Mouse (Mus musculus) stomach, embryonic 14.5 days (tissue): ENCODE data around the gene Kif14. TPM values are rescaled to one million over a fixed set of nuclear protein-coding genes. Genes with fewer than 3 reads are reported as not detected.

Source experiments
- ATAC-seq: fragments of 200-750 bp; cut with Nextera tagmentation; 2 replicates; pipeline ENCODE4 v1.8.0; 2017; ENCODE audit warnings: low read depth, moderate TSS enrichment; ENCODE audit not compliant: insufficient number of reproducible peaks, insufficient read depth, low FRiP score
- H3K27ac ChIP-seq: fragments of 300-500 bp; sonication (generic); 2 replicates; pipeline ENCODE4 v1.5.1; 2014; ENCODE audit warnings: mild to moderate bottlenecking, low read length, moderate library complexity, mixed read lengths
- H3K27me3 ChIP-seq: fragments of 300-500 bp; sonication (generic); 2 replicates; pipeline ENCODE4 v1.6.1; 2014; ENCODE audit warnings: low read length, control low read depth, mixed read lengths; ENCODE audit not compliant: control insufficient read depth, insufficient read depth
- H3K36me3 ChIP-seq: fragments of 300-500 bp; sonication (generic); 2 replicates; pipeline ENCODE4 v1.6.1; 2014; ENCODE audit warnings: mild to moderate bottlenecking, control low read depth, low read length, moderate library complexity, mixed read lengths; ENCODE audit not compliant: control insufficient read depth, insufficient read depth
- H3K4me1 ChIP-seq: fragments of 300-500 bp; sonication (generic); 2 replicates; pipeline ENCODE4 v1.6.1; 2014; ENCODE audit warnings: low read length, control low read depth, mixed read lengths; ENCODE audit not compliant: control insufficient read depth, insufficient read depth
- H3K4me2 ChIP-seq: fragments of 300-500 bp; sonication (generic); replicated peaks from 2 replicates; pipeline ENCODE4 v1.6.1; 2014; ENCODE audit warnings: low read depth, low read length, control low read depth
- H3K4me3 ChIP-seq: fragments of 300-500 bp; sonication (generic); 2 replicates; pipeline ENCODE4 v1.5.1; 2014; ENCODE audit warnings: low read depth, low read length, control low read depth
- H3K9ac ChIP-seq: fragments of 300-500 bp; sonication (generic); replicated peaks from 2 replicates; pipeline ENCODE4 v1.6.1; 2014; ENCODE audit warnings: low read depth, mild to moderate bottlenecking, control low read depth, low read length, moderate library complexity, mixed read lengths
- H3K9me3 ChIP-seq: fragments of 300-500 bp; sonication (generic); 2 replicates; pipeline ENCODE4 v1.6.1; 2016; ENCODE audit warnings: low read depth, low read length, control low read depth; ENCODE audit not compliant: control insufficient read depth
- WGBS: fragments of 180-500 bp; shearing (Covaris S2); extraction: QIAGEN DNeasy Blood & Tissue Kit; methylation state at CpG from one replicate; pipeline ENCODE4 v1.1.7; 2014; 5-methylcytosine and 5-hydroxymethylcytosine counted together
- polyA plus RNA-seq: library from polyadenylated mRNA; unstranded; fragments of >200 nt; fragmentation: Nextera tagmentation; extraction: Ambion mirVana; gene quantifications from 2 replicates; pipeline ENCODE4 v1.2.1, GENCODE M21; 2014

Gene Kif14
- polyA plus RNA-seq, 1 experiment from 2014 or later: 13.9 TPM

- no peak for ATAC-seq
- Histone ChIP-seq H3K27me3 (no peaks in the 10 kb centered on the region), H3K4me1 (no peaks in the 10 kb centered on the region), H3K9ac (no peak overlapping the region), H3K36me3 (no peaks in the 10 kb centered on the region; the same call in 1 of the 2 replicates), H3K9me3 (no peaks in the 10 kb centered on the region), H3K4me2 (no peak overlapping the region), H3K4me3 (no peak overlapping the region), H3K27ac (no peak overlapping the region)
- WGBS: 78% methylated on average over 3 of the region's 3 CpGs
Observed at GRCm38 (mm10) chr1:136532556-136532955, 66.4 kb downstream of the Kif14 start.

DNA sequence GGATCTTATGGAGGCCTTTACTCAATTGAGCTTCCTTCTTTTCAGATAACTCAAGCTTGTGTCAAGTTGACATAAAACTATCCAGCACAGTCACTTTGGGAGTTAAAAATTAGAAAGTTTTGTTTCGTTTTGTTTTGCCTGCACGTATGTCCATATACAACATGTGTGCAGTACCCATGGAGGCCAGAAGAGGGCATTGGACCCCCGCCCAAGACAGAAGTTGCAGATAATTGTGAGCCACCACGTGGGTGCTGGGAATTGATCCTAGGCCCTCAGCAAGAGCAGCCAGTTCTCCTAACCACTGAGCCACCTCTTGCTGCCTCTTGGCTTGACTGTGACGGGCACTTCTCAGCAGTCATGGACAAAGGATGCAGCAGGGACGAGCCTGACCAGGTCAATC is 70.8 kb downstream of the Kif14 start:
- H3K27ac ChIP-seq: no peak overlapping the region
- H3K9me3 ChIP-seq: no peaks in the 10 kb centered on the region
- no peak for ATAC-seq
- WGBS: 88% methylated on average over 6 of the region's 6 CpGs
- H3K4me1 ChIP-seq: peaks cover 10% of the 10 kb centered on the region
- no peak overlapping the region for H3K9ac ChIP-seq
- H3K36me3 ChIP-seq: no peaks in the 10 kb centered on the region
- H3K27me3 ChIP-seq: no peaks in the 10 kb centered on the region
- H3K4me3 ChIP-seq: no peak overlapping the region
- no peak overlapping the region for H3K4me2 ChIP-seq

DNA sequence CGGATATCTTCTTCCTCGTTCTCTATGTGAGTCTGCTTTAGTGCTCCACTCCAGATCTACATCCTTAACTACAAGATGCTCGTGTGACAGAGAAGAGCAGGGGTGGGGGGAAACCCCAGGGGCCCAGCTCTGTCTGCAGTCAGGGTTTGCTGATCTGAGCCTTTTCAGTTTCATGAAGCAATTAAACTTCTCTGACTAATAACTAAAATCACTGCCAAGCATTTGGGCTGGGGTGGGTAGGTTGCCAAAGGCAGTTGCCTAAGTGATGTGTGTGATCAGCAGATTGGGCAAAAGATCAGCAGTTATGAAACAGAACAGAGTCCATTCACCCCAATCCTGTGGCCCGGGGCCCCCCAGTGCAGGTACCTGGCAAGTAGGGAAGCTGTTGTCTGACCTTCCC is 72.1 kb downstream of the Kif14 start:
- peaks cover 10% of the 10 kb centered on the region for H3K4me1 ChIP-seq
- no peaks in the 10 kb centered on the region for H3K9me3 ChIP-seq
- no peak overlapping the region for H3K4me3 ChIP-seq
- no peak overlapping the region for H3K27ac ChIP-seq
- 90% methylated on average over 4 of the region's 4 CpGs for WGBS
- no peak overlapping the region for H3K4me2 ChIP-seq
- no peak overlapping the region for H3K9ac ChIP-seq
- H3K27me3 ChIP-seq: no peaks in the 10 kb centered on the region
- H3K36me3 ChIP-seq: no peaks in the 10 kb centered on the region
- no peak for ATAC-seq

DNA sequence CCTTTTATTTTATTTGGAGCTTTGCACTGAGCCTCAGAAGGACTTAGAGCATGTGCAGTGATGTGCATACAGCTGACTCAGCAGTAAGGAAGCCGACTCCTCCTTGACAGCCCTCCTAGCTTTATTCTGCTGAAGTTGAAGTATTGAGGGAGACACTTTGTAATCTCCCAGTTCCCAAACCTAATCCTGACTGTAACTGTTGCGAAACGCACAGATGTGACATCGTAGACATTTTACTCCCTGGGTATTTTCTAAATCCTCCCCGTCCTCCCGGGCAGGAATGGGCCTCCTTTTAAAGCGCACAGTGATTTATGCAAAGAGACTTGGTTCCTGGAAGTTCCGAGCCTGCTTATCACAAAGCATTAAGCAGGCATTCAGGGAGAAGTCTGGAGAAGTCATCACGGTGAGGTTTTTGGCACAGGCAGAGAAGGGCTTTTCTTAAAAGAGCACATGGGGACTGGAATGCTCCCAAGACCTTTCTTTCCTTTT is 74.3 kb downstream of the Kif14 start:
- Histone ChIP-seq H3K36me3 (no peaks in the 10 kb centered on the region), H3K4me2 (no peak overlapping the region), H3K9me3 (no peaks in the 10 kb centered on the region), H3K4me3 (no peak overlapping the region), H3K27me3 (no peaks in the 10 kb centered on the region), H3K4me1 (peaks cover 10% of the 10 kb centered on the region), H3K9ac (no peak overlapping the region), H3K27ac (peak overlapping the region; percentile 82; the same call in 1 of the 2 replicates)
- 28% methylated on average over 9 of the region's 9 CpGs for WGBS
- ATAC-seq: no peak; the same call in 1 of the 2 replicates

DNA sequence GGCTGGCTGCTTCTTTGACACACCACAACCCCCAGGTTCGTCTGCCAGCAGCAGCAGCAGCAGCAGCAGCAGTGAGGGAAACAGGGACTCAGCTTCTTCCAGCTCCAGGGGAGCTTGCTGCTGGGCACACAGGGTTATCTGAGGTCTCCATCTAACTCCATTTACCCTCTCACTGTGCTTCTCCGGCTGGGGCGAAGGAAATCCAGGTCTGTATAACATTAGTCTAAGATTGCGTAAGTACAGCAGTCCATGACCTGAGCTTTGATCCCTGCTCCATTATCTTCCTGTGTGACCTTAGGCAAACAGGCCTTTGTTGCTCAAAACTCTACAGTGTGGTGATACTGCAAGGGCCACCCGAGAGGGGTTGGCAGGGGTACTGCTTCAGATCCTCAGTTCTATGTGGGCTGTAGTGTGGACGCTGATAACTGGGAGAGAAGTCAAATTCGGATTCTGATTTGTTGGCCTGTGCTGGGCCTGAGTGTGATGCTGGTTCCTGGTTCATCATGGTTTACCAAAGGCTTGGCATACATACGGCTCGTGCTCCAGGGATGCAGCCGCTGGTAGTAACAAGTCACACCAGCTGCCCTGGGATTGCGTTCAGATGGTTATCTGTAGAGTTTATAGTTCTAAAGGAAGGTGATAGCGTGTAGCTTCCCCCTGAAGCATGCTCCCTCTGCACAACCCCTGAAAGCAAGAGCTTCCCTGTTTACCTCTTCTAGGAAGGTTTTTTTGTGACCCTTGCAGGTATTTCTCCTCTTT is 75.7 kb downstream of the Kif14 start:
- Histone ChIP-seq H3K4me1 (peaks cover 10% of the 10 kb centered on the region), H3K36me3 (no peaks in the 10 kb centered on the region), H3K9me3 (no peaks in the 10 kb centered on the region; the same call in 1 of the 2 replicates), H3K27ac (peak overlapping the region; percentile 82; the same call in 1 of the 2 replicates), H3K9ac (no peak overlapping the region), H3K27me3 (no peaks in the 10 kb centered on the region), H3K4me3 (no peak overlapping the region), H3K4me2 (no peak overlapping the region)
- 53% methylated on average over 12 of the region's 12 CpGs for WGBS
- ATAC-seq: no peak

DNA sequence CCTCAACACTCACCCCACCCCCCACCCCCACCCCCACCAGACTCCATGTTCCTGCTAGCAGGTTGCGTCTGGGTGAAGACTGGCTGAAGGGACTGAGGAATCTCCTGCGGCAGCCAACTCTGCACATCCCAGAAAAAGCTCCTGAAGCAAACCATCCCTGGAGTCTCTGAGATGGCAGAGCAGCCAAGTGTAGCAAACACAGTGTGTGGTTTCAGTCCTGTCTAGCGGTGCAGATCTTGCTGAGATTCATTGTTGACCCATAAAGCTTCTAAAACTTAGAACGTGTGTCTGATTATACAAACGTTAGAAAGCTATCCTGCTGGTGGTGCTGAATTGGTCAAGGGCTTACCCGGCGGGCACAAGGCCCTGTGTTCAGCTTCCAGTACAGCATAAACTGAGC is 77.8 kb downstream of the Kif14 start:
- Histone ChIP-seq H3K4me1 (peaks cover 10% of the 10 kb centered on the region), H3K9me3 (no peaks in the 10 kb centered on the region; the same call in 1 of the 2 replicates), H3K4me3 (no peak overlapping the region), H3K27ac (no peak overlapping the region; the same call in 1 of the 2 replicates), H3K36me3 (no peaks in the 10 kb centered on the region), H3K9ac (no peak overlapping the region), H3K27me3 (no peaks in the 10 kb centered on the region), H3K4me2 (no peak overlapping the region)
- WGBS: 44% methylated on average over 7 of the region's 7 CpGs
- no peak for ATAC-seq

DNA sequence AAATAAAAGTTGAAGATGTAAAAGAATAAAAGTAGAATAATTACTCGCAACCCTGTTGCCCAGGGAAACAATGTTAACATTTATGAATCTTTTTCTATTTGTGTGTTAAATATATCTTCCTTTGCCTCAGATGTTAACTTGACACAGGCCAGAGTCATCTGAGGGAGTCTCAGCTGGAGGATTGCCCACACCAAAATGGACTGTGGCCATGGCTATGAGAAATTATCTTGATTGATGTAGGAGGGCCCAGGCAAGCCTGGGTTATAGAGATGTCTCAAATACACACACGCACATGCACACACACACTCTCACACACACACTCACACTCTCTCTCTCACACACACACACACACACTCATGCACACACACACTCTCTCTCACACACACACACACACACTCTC is 80.9 kb downstream of the Kif14 start:
- no peaks in the 10 kb centered on the region for H3K4me1 ChIP-seq
- no peak overlapping the region for H3K4me2 ChIP-seq
- 60% methylated on average over 2 of the region's 2 CpGs for WGBS
- no peaks in the 10 kb centered on the region; the same call in 1 of the 2 replicates for H3K9me3 ChIP-seq
- H3K36me3 ChIP-seq: no peaks in the 10 kb centered on the region
- H3K27me3 ChIP-seq: no peaks in the 10 kb centered on the region
- ATAC-seq: peak; percentile 73
- no peak overlapping the region; the same call in 1 of the 2 replicates for H3K27ac ChIP-seq
- H3K4me3 ChIP-seq: no peak overlapping the region
- no peak overlapping the region for H3K9ac ChIP-seq

DNA sequence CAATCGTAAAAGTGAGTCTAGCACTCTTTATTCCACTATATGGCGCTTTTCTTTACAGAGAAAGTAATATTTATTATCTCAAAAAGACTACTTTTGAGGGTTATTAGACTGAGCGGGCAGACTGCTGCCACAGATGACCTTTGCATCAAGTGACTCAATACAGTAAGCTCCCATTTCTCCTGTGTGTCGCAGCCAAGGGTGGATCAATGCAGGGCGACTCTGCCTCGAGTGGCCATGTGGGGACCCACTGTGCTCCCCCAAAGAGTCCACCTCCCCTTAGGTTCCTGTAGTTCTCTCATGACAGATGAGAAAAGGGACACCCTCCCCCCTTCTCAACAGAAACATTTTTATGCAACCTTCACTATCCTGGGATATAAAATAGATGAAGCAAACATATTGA is 84.1 kb downstream of the Kif14 start:
- 96% methylated on average over 6 of the region's 6 CpGs for WGBS
- Histone ChIP-seq H3K9me3 (no peaks in the 10 kb centered on the region; the same call in 1 of the 2 replicates), H3K4me2 (no peak overlapping the region), H3K27me3 (no peaks in the 10 kb centered on the region), H3K4me1 (no peaks in the 10 kb centered on the region), H3K9ac (no peak overlapping the region), H3K27ac (no peak overlapping the region), H3K4me3 (no peak overlapping the region), H3K36me3 (no peaks in the 10 kb centered on the region)
- no peak for ATAC-seq
